Mouse (Mus musculus) retina, embryonic 14.5 days (tissue): Measurements from ENCODE around the gene Rgs6.

ENCODE experiments used
- DNase-seq: peaks from one replicate; pipeline ENCODE4 v3.0.0-alpha.2; 2015; ENCODE audit warnings: low spot score

Gene Rgs6

GRCm38 (mm10) chr12:82972661-82973060 is 384.6 kb downstream of the Rgs6 start:
- DNase-seq = no peak

DNA sequence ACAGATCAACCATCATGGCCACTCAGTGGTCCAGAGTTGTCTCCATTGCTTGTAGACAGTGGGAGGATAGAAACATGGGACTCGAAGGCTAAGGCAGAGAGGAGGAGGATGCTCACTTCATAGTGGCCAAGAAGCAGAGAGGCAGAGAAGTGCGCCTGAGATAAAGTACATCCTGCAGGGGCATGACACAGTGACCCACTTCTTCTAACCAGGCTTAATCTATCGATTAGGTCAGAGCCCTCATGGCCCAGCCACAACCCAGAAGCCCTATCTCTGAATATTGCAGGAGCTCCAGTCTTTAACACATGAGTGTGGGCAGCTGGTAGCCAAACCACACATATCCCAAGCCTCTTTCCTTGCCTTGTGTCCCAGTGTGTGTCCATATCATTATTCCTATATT is 385.7 kb downstream of the Rgs6 start:
- DNase-seq = no peak

DNA sequence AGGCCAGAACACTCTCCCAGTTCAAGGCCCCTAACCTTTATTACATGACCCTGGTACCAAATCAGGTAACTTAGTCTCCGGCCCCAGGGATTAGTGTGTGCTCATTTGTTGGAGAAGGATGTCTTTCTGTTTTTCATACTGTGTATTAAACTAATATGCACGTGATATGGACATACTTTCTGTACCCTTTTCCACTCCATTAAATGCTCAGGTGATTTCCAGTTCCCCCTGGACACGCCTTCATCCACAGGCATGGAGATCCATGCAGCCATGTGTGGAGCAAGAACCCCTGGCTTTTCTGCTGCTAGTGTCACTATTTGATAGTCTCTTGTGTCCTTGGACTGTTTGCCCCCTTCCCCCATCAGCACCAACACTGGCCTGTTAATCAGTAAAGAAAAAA is 390.2 kb downstream of the Rgs6 start:
- no peak for DNase-seq

- no peak for DNase-seq
Measured at GRCm38 (mm10) chr12:82982716-82983115, 394.6 kb downstream of the Rgs6 start.

- no peak for DNase-seq
Measured at GRCm38 (mm10) chr12:82985300-82985699, 397.2 kb downstream of the Rgs6 start.

GRCm38 (mm10) chr12:82987661-82988060 is 399.6 kb downstream of the Rgs6 start:
- no peak for DNase-seq

- no peak for DNase-seq
Measured at GRCm38 (mm10) chr12:82993905-82994304, 405.8 kb downstream of the Rgs6 start.

DNA sequence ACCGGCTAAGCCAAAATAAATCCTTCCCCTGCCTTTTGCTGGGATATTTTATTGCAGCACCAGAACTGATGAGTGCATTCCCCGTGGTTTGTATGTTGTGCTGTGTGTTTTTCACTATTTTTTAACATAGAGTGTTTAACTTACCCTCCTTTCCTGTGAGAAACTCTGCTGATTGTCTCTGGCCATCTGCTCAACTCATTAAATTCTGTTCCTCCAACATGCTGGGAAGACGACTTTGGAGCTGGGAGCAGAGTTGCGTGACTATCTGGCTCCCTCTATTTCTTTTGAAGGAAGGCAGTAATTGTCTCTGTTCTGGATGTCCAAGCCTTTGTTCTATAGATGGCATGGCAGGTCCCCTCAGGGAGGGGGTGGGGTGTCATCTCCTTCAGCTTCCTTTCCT is 408.7 kb downstream of the Rgs6 start:
- no peak for DNase-seq

GRCm38 (mm10) chr12:82998682-82999332 is 410.7 kb downstream of the Rgs6 start:
- no peak for DNase-seq

- DNase-seq = peak; percentile 22
Measured at GRCm38 (mm10) chr12:82999333-83000032, 411.4 kb downstream of the Rgs6 start.

GRCm38 (mm10) chr12:83000033-83000570 is 412.0 kb downstream of the Rgs6 start:
- DNase-seq = no peak

DNA sequence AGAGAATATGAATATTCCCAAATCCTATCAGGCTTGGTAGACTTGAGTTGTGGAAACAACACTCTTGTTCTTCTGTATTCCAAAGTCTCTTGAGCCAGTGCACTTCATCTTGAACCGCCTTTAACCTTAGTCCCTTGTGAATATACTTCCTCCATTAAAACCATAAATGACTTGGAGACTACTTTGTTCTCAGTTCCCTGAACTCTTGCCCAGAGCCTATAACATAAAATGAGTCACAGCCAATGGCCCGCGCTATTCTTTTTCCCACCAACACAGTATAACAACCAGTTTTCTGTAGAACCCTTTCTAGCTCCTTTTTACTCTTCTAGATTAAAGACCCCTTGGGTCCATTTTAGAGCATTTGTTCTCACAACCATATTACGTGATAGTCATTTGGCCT is 412.9 kb downstream of the Rgs6 start:
- no peak for DNase-seq

DNA sequence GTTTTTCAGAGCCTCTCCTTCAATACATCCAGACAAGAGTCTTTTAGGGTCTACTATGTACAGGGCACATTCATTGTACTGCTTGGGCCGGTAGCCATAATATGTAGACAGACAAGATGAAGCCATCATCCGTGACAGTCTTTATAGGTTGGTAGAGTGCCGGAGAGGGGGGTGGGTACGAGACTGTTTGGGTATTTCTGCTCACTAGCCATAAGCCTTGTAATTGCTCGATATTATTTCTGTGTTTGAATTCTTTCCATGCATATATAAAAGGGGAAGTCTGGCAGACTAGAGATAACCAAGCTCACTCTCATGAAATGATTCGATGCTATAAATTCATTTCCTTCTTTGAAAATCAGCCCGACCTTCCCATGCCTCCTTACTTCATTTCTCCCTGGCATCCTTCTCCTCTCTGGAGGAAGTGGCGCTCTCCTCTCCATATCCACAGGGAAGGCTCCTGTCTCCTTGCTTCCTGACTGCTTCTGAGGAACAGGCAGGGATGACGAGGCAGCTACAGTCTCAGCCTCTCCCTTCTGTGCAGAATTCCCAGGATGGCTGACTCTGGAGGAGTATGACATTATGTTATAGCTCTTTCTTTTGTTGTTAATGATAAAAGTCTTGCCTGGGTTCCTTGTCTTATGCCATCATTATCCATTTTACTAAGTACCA is 416.1 kb downstream of the Rgs6 start:
- no peak for DNase-seq

GRCm38 (mm10) chr12:83011056-83011565 is 423.0 kb downstream of the Rgs6 start:
- DNase-seq = no peak

- no peak for DNase-seq
Measured at GRCm38 (mm10) chr12:83013918-83014691, 426.0 kb downstream of the Rgs6 start.

GRCm38 (mm10) chr12:83014848-83015247 is 426.8 kb downstream of the Rgs6 start:
- DNase-seq = no peak

DNA sequence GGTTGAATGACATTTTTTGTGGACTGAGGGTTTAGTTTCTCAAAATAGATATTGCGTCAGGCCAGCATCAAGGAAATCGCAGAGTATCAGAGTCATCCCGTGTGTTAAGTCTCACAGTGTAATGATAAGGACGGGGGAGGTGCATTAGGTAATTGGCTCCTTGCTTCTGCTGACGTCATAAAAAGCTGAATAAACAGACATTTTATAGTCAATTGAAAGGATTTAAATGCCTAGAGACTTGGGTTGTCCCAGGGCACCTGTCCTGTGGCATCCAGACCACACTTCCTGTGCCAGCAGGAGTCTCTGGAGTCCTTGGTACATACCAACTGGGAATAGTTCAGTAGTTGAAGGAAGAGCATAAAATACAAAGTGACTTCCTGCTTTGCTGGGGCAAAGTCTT is 427.3 kb downstream of the Rgs6 start:
- DNase-seq = no peak

- no peak for DNase-seq
Measured at GRCm38 (mm10) chr12:83016486-83016885, 428.4 kb downstream of the Rgs6 start.

GRCm38 (mm10) chr12:83018005-83018404 is 429.9 kb downstream of the Rgs6 start:
- peak; percentile 95 for DNase-seq

GRCm38 (mm10) chr12:83026985-83027384 is 438.9 kb downstream of the Rgs6 start:
- DNase-seq = peak; percentile 47

DNA sequence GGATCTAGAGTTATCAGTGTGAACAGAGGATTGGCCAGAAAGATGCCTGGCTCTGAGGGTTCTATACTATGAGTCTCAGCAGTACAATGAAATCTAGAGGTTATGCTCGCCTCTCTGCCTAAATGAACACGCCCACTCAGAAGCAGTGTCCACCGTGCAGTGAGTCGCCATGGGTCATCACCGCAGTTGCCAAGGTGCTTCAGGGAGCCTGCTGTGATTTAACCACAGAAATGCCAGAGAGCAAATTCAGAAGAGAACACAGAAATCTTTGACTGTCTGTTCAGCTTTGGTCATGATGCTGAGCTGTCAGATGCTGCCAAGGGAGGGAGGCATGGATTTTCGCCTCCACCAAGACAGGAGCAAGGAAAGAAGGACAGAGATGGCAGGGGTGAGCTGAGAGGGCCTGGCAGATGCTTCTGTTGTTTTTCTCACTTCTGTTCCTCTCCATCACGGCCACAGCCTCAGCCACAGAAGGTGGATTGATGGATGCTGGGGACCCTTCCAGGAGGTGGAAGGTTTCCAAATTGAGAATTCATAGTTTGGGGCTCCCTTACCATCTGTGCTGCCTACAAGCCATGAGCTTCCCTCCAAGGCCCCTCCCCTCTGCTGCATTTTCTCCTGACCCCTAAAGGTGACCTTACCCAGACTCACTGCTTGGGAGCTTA is 445.2 kb downstream of the Rgs6 start:
- DNase-seq = no peak
